Mouse (Mus musculus) spleen, embryonic (tissue): ENCODE results near the gene Ntrk3.

Experiments
- CTCF ChIA-PET: fragments of 350-600 bp; sonication (Branson Sonifier 250); formaldehyde crosslinking; loops from one replicate; lab custom pipeline; 2022; lab: Charles Lee

The Ntrk3 gene

DNA sequence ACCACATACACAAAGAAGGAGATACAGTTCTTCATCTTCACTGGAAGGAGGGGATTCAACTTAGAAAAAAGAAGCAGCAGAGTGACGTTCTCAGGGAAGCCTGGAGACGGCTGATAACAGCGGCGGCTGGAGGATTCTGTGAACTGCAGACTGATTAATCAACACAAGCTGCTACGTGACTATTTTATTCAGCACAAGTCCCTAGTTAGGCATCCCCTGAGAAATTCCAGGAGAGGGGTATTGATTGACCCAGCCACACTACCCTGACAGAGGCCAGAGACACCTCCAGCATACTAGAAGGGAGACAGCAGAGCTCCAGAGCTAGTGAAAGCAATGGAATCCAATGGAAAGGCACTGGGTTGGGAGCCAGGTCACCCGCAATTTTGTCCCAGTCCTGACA, 516.1 kb downstream of the Ntrk3 start:
- CTCF ChIA-PET: no interaction called here

GRCm38 (mm10) chr7:78220949-78221348, 516.9 kb downstream of the Ntrk3 start:
- CTCF ChIA-PET: no interaction called here

GRCm38 (mm10) chr7:78190931-78191653, 546.7 kb downstream of the Ntrk3 start:
- CTCF ChIA-PET: no interaction called here

- CTCF ChIA-PET: no interaction called here
These were observed 552.2 kb downstream of the Ntrk3 start for GRCm38 (mm10) chr7:78185578-78185977.

- CTCF ChIA-PET: no interaction called here
These were observed 554.4 kb downstream of the Ntrk3 start for GRCm38 (mm10) chr7:78183396-78183795.

DNA sequence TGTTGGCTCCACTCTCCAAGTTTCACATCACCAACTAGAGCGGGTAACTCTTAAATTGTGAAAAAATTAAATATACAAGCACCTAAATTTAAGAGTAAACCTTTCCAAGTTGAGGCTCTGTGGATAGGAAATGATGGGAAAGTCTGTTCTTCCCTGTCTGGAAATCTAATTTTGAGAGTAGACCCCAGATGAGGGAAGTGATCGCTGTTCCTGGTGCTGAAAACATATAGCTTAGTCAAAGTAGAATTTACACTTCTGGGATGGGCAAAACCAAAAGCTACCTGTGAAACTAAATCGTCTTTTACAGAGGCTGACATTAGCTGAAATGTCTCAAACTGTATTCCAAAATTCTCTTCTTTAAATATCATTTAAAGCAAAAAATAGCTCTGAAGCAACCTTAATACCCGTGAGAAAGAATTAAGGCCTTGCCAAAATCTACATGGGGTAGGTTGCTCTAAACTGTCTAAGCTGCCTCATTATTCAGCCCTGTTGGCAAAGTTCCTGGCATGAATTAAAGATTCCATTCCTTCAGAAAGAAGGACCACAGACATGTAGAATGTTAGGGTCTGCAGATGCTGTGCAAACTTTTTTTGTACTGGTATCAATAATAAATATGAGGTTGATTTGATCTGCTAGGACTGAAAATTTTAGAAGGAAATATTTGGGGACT, 557.7 kb downstream of the Ntrk3 start:
- CTCF ChIA-PET: no interaction called here

GRCm38 (mm10) chr7:78172267-78172955, 565.4 kb downstream of the Ntrk3 start:
- CTCF ChIA-PET: no interaction called here

GRCm38 (mm10) chr7:78165466-78165865, 572.3 kb downstream of the Ntrk3 start:
- CTCF ChIA-PET: no interaction called here

DNA sequence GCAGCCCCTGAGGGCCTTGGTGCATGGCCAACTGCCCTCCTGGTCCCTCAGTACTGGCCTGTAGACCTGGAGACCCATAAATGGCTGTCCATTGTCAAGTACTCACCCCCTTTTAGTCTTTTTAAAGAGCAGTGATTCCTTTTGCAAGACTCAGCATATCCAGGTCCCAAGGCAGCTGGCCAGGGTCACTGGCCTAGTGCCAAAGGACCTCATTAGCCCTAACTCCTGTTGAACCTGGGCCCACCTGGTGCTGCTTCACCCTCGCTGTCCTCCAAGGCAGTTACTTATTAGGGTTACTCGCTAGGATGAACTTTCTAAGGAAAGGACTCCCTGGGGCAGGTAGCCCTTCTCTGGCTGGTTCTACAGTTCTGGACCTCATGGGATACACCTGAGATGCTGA, 579.9 kb downstream of the Ntrk3 start:
- CTCF ChIA-PET: no interaction called here

DNA sequence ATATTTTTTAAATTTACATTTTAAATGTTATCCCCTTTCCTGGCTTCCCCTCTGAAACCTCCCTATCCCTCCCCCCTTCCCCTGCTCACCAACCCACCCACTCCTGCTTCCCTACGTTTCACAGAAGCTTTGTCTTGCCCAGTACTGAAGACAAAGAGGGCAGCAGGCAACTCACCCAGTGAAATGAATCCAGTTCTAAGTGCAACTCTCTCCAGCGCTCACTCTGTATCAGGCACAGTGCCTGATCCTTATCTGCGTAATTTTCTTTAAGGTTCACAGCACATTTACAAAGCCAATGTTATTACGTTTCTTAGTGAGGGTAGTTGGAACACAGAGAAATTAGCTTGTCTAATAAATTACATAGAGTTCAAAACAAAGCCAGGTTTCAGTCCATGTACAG, 592.6 kb downstream of the Ntrk3 start:
- CTCF ChIA-PET: no interaction called here

- CTCF ChIA-PET: no interaction called here
These were observed 593.0 kb downstream of the Ntrk3 start for GRCm38 (mm10) chr7:78144849-78145248.

DNA sequence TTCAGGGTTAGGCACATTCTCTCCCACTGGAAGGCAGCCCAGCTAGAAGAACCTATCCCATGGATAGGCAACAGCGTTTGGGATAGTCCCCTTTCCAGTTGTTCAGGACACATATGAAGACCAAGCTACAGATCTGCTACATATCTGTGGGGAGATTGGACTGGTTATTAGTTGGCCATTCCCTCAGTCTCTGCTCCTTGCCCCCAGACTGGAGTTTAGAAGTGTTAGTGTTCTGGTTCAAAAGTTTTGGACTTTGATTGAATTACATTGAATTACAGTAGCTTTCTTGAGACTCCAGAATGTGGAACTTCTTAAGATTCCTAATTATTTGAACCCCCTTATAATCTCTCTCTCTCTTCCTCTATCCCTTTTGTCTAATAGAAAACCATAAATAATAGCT, 607.8 kb downstream of the Ntrk3 start:
- CTCF ChIA-PET: no interaction called here
